Mouse (Mus musculus): ENCODE data around the gene Ubxn11. TPM values are rescaled to one million over a fixed set of nuclear protein-coding genes. Genes with fewer than 3 reads are reported as not detected.

The Ubxn11 gene
- 5.9 and 6.5 TPM in 2 replicates for polyA plus RNA-seq (2012; rRNA removed)

DNA sequence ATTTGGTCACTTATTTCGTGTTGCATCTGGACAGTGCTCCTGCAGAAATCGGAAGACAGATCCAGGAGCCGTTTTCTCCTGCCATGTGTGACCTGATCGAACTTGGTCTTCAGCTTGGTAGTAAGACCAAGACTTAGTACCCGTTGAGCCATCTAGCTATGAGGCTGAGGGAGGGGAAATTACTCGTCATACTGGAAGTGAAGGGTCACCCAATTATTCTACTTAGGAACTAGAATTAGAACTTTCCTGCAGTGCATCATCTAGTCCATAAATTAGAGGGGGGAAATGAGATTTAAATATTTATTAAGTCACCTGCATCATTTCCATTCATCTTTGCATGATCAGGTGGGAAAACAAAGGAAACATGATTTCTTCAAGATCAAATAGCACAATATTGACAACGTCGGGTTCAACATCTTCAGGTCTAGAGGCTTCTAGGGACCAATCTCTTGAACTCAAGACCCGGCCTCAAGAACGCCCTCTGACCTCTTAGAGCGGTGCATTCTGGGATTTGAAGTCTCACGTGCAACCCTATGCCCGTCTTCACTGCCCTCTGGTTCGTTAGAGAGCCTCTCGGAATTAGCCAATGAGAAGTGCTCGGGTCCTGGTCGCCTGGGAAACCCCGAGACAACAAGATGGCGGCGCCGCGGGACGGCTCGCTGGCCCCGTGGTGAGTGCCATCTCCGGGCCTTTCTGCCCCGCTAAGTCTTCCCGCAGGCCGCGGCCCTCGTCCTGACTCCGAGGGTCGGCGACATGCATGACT, at the start of gene Ubxn11:
Ubxn11 (plus strand) TSS at position 592 of the 763 bp plus-strand sequence.

DNA sequence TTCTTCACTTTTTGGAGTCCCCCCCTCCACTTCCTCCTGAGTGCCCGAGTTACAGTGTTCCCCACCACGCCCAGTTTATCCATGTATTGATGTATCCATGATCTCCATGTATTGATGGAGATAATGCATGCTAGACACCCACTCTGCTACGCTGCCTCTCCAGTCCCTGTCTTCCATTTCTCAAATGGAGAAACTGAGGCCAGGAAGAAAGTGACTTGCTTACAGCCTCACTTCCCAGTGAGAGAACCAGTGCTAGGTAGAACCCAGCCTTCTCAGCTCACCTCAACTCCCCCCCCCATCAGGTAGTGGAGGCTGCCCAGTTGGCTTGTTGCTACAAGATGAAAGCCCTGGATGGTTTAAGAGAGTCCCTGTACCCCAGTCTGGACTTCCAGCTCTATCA, 48.8 kb upstream of the Ubxn11 start, which contains the start of gene Zfp683:
Zfp683 (plus strand) TSS at position 301 of the 400 bp plus-strand sequence.

DNA sequence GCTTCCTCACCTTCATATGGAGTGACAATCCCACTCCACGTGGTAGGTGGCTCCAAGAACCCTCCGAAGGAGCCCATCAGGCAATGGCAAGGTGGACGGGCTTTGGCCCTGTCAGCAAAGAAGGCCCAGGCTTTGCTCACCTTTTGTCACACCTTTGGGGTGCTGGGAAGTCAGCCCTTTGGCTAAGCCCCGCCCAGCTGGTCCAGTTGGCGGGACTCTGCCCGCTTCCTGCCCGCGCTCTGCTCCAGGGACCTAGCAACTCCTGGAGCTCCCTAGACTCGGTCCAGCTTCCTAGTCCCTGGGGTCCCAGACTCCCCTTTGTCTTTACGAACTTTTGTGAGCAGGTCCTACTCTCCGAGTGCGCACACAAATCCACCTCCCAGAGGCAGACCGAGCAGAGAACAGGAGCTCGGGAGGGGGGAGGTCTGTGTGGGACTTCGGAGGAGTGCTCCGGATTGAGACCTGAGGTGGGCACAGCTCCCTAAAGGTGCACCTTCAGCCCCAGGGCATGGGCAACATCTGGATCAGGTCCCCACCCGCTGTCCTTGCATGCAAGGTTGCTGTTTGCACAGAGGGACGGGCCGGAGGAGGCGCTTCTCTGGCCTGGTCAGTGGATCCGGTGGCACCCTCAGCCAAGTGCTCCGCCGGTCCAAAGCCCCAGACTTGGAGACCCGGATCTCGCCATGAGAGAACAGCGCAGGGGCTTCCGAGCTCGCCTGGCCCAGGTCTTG, 42.1 kb upstream of the Ubxn11 start, which contains the start of gene Crybg2:
Crybg2 (plus strand) TSS at position 681 of the 731 bp plus-strand sequence.

DNA sequence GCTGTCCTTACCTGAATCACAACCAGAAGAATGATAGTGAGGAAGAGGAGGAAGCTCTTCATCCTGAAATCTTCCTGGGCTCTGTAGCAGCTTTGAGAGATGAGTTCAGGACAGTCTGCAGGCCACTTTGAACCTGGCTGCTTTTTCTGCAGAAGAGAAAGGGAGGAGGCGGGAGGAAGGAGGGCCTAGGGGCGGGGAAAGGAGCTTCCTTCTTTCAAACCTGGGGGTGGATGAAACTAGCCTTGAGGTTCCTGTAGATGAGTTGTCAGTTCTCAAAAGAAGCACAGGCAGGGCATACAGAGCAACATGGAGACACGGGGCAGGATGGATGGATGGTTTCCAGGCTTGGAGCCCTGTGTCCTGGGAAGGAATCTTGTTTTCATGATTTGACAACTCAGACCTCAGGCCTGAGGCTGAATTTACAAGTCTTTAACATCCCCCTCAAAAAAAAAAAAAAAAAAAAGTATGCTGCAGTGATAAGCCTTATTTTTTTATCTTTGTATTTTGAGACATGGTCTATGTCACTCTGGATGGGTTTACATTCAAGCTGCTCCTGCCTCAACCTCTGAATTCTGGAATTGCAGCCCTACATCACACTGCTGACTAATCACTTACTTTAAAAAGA, 7.3 kb upstream of the Ubxn11 start, which contains the start of gene Cd52:
Cd52 (minus strand) TSS at position 160 of the 625 bp plus-strand sequence.

DNA sequence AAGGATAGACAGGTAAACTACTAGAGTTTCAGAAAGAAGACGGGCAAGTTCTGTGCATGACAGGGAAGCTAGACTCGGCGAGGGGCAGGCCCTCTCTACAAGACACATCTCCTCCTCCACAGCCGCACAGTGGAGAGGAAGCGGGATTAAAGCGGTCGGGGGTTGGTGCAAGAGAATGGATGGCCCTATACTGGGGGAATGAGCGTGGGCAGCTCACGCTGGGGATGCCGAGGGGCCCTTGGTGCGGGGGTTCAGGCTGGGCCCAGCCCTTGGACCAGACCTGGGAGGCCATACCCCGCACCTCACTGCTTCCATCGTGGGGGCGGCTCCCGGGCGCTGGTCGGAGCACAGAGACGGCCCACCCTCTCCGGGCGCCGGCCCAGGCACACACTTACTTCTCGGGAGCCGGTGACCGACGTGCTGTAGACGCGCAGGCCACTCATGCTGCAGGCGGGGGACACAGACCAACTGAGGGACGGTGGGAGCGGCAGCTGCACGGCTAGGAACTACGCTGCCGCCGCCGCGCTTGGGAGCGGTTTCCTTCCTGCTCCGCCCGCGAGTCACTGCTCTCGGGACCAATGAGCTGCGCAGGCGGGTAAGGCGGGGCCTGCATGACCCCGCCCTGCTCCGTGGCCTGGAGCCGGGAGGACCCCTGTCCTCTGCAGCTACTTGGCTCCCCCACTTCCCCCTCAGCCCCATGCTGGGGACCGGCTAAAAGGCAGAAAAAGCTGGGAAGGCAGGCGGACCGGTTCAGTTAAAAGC, 26.0 kb downstream of the Ubxn11 start, which contains the start of gene Sh3bgrl3:
Sh3bgrl3 (minus strand) TSS at position 569 of the 762 bp plus-strand sequence.

Other genes starting within 250 kb of the Ubxn11 start
- 173 and 195 TPM in 2 replicates for gene Rps6ka1, start 214.8 kb upstream of the Ubxn11 start, polyA plus RNA-seq (2012; rRNA removed)
- gene Hmgn2, start 133.9 kb upstream of the Ubxn11 start, polyA plus RNA-seq (2012; rRNA removed), result 10.1 and 10.9 TPM in 2 replicates
- 19.4 and 19.7 TPM in 2 replicates for gene Dhdds, start 101.7 kb upstream of the Ubxn11 start, polyA plus RNA-seq (2012; rRNA removed)
- not detected in 2 replicates for gene Lin28a, start 83.7 kb upstream of the Ubxn11 start, polyA plus RNA-seq (2012; rRNA removed)
- 0.12 and 0.52 TPM in 2 replicates for gene Zfp683, start 48.7 kb upstream of the Ubxn11 start, polyA plus RNA-seq (2012; rRNA removed)
- 47.0 and 49.2 TPM in 2 replicates for gene Crybg2, start 41.8 kb upstream of the Ubxn11 start, polyA plus RNA-seq (2012; rRNA removed)
- 22.1 and 23.8 TPM in 2 replicates for gene Cd52, start 7.5 kb upstream of the Ubxn11 start, polyA plus RNA-seq (2012; rRNA removed)
- gene Sh3bgrl3, start 26.2 kb downstream of the Ubxn11 start, polyA plus RNA-seq (2012; rRNA removed), result 879 and 909 TPM in 2 replicates
- gene Cep85, start 84.5 kb downstream of the Ubxn11 start, polyA plus RNA-seq (2012; rRNA removed), result 15.9 and 20.1 TPM in 2 replicates
- not detected in 2 replicates for gene Gm7534, start 100.4 kb downstream of the Ubxn11 start, polyA plus RNA-seq (2012; rRNA removed)
- 0.49 and 1.7 TPM in 2 replicates for gene Catsper4, start 124.8 kb downstream of the Ubxn11 start, polyA plus RNA-seq (2012; rRNA removed)
- gene Cnksr1, start 135.8 kb downstream of the Ubxn11 start, polyA plus RNA-seq (2012; rRNA removed), result 31.8 and 36.7 TPM in 2 replicates
- not detected in 2 replicates for gene E130218I03Rik, start 141.1 kb downstream of the Ubxn11 start, polyA plus RNA-seq (2012; rRNA removed)
- 8.8 and 9.7 TPM in 2 replicates for gene Zfp593, start 143.0 kb downstream of the Ubxn11 start, polyA plus RNA-seq (2012; rRNA removed)
- gene Gm30191, start 144.4 kb downstream of the Ubxn11 start, polyA plus RNA-seq (2012; rRNA removed), result not detected in 2 replicates
- 9.7 and 12.6 TPM in 2 replicates for gene Grrp1, start 151.5 kb downstream of the Ubxn11 start, polyA plus RNA-seq (2012; rRNA removed)
- gene Pdik1l, start 185.3 kb downstream of the Ubxn11 start, polyA plus RNA-seq (2012; rRNA removed), result 2.1 and 3.5 TPM in 2 replicates
- not detected in 2 replicates for gene Trim63, start 212.6 kb downstream of the Ubxn11 start, polyA plus RNA-seq (2012; rRNA removed)
- gene Slc30a2, start 240.6 kb downstream of the Ubxn11 start, polyA plus RNA-seq (2012; rRNA removed), result 0.24 and 0.33 TPM in 2 replicates